Comparison of ENCODE assay signal across 9 mouse cellular contexts in genomic region chr11:114791351-114791889, GRCm38 (mm10). TPM values are rescaled to one million over a fixed set of nuclear protein-coding genes. Genes with fewer than 3 reads are reported as not detected.
A peak's percentile ranks its signal among the peaks of the same experiment; 100 is the strongest.
DNase-seq lines count a peak whose midpoint lies in the region; ATAC-seq and TF ChIP-seq lines count a peak whose summit lies in the region.
"Had no signal": no experiment of that assay in that cellular context is flagged by ENCODE, and none has a peak within 500 bp of the region (broad histone marks: within the 10 kb centered on the region; RNA-seq: fewer than 3 reads in every experiment).

No protein-coding gene starts in this region.

- no peak for TF ChIP-seq CTCF in brain, embryonic 14.5 days (IDR thresholded peaks at IDR 0.05; ENCODE audit: borderline replicate concordance, extremely low read depth, insufficient read depth, insufficient read length)

- peaks cover 75% of the 10 kb centered on the region for H3K27me3 ChIP-seq in kidney, embryonic 16.5 days (ENCODE audit: insufficient read depth, low read length)
- peaks cover 41% of the 10 kb centered on the region for H3K27me3 ChIP-seq in hindbrain, embryonic 11.5 days (ENCODE audit: control insufficient read depth, insufficient read depth, low read length)
- H3K27me3 ChIP-seq in midbrain, embryonic 14.5 days (ENCODE audit: control insufficient read depth, insufficient read depth, low read length), result peaks cover 17% of the 10 kb centered on the region

- peak overlapping the region; percentile 87 for H3K4me2 ChIP-seq in kidney, embryonic 16.5 days (replicated peaks; ENCODE audit: low read depth, low read length)
- peak overlapping the region; percentile 89 for H3K4me2 ChIP-seq in hindbrain, embryonic 11.5 days (replicated peaks; ENCODE audit: low read depth, low read length)
- peak overlapping the region; percentile 94 for H3K4me2 ChIP-seq in midbrain, embryonic 14.5 days (ENCODE audit: low read length)

- no peak for ATAC-seq in kidney, embryonic 16.5 days (ENCODE audit: low FRiP score, low TSS enrichment)
- ATAC-seq in hindbrain, embryonic 11.5 days (ENCODE audit: low FRiP score), result no peak
- no peak for ATAC-seq in midbrain, embryonic 14.5 days (ENCODE audit: low FRiP score, low TSS enrichment)

- peak overlapping the region; percentile 50 for H3K4me3 ChIP-seq in kidney, embryonic 16.5 days (ENCODE audit: low read length)
- peak overlapping the region; percentile 42 for H3K4me3 ChIP-seq in hindbrain, embryonic 11.5 days (ENCODE audit: low read depth, low read length)
- peak overlapping the region; percentile 47 for H3K4me3 ChIP-seq in midbrain, embryonic 14.5 days (replicated peaks; ENCODE audit: low read depth, low read length)

- no peak overlapping the region for H3K27ac ChIP-seq in kidney, embryonic 16.5 days (ENCODE audit: low read length)
- no peak overlapping the region for H3K27ac ChIP-seq in hindbrain, embryonic 11.5 days (ENCODE audit: low read depth, low read length)
- H3K27ac ChIP-seq in midbrain, embryonic 14.5 days (replicated peaks; ENCODE audit: low read depth, low read length), result peak overlapping the region; percentile 70

- 3% methylated on average over 48 of the region's 50 CpGs for WGBS in kidney, embryonic 16.5 days
- WGBS in hindbrain, embryonic 11.5 days, result 3% methylated on average over 50 of the region's 50 CpGs
- WGBS in midbrain, embryonic 14.5 days, result 7% methylated on average over 50 of the region's 50 CpGs

- DNase-seq in kidney, adult 18-20 months, result no peak
- DNase-seq in brain, embryonic 14.5 days (ENCODE audit: low read depth), result peak; percentile 55
- DNase-seq in hindbrain, embryonic 11.5 days (ENCODE audit: low spot score), result no peak
- DNase-seq in midbrain, embryonic 14.5 days, result peak; percentile 67
- no peak for DNase-seq in urinary bladder, postnatal 25 days (ENCODE audit: low spot score)
- no peak for DNase-seq in frontal cortex, postnatal 10 days (ENCODE audit: low spot score in 2 of 2)
- no peak for DNase-seq in embryo, embryonic 10 days (ENCODE audit: low spot score)

- no peak for TF ChIP-seq POLR2A in brain, embryonic 14.5 days (IDR thresholded peaks at IDR 0.05; ENCODE audit: borderline replicate concordance, extremely low read depth, insufficient read depth, insufficient read length, poor library complexity, severe bottlenecking)

- H3K36me3 ChIP-seq in kidney, embryonic 16.5 days (ENCODE audit: insufficient read depth, low read length), result no peaks in the 10 kb centered on the region
- H3K36me3 ChIP-seq in hindbrain, embryonic 11.5 days (ENCODE audit: control insufficient read depth, insufficient read depth, low read length), result no peaks in the 10 kb centered on the region
- no peaks in the 10 kb centered on the region for H3K36me3 ChIP-seq in midbrain, embryonic 14.5 days (ENCODE audit: control insufficient read depth, insufficient read depth, low read length)

- H3K9me3 ChIP-seq in kidney, embryonic 16.5 days (ENCODE audit: low read length), result no peaks in the 10 kb centered on the region
- H3K9me3 ChIP-seq in hindbrain, embryonic 11.5 days (ENCODE audit: control insufficient read depth, low read length), result no peaks in the 10 kb centered on the region
- no peaks in the 10 kb centered on the region for H3K9me3 ChIP-seq in midbrain, embryonic 14.5 days (ENCODE audit: control insufficient read depth, low read length)

- peak overlapping the region; percentile 57 for H3K9ac ChIP-seq in kidney, embryonic 16.5 days (replicated peaks; ENCODE audit: low read length)
- peak overlapping the region; percentile 63 for H3K9ac ChIP-seq in hindbrain, embryonic 11.5 days (ENCODE audit: low read depth, low read length)
- H3K9ac ChIP-seq in midbrain, embryonic 14.5 days (replicated peaks; ENCODE audit: low read length), result peak overlapping the region; percentile 61

- peaks cover 45% of the 10 kb centered on the region for H3K4me1 ChIP-seq in kidney, embryonic 16.5 days (ENCODE audit: insufficient read depth, low read length)
- peaks cover 12% of the 10 kb centered on the region for H3K4me1 ChIP-seq in hindbrain, embryonic 11.5 days (replicated peaks; ENCODE audit: control insufficient read depth, insufficient read depth, low read length)
- peaks cover 49% of the 10 kb centered on the region for H3K4me1 ChIP-seq in midbrain, embryonic 14.5 days (ENCODE audit: control insufficient read depth, insufficient read depth, low read length)

RNA-seq across cellular contexts. Expression of gene Btbd17, which starts 4.3 kb away (rescaled TPM):
- polyA plus RNA-seq in kidney, embryonic 16.5 days (2015; fragmentation: Nextera tagmentation; extraction: Ambion mirVana), result 0.47 and 0.54 TPM in 2 replicates
- 36.2 and 50.6 TPM in 2 replicates for polyA plus RNA-seq in brain, embryonic 14.5 days (2012; rRNA removed)
- 39.2 and 46.2 TPM in 2 replicates for polyA plus RNA-seq in hindbrain, embryonic 11.5 days (2014; fragmentation: Nextera tagmentation; extraction: Ambion mirVana)
- polyA plus RNA-seq in midbrain, embryonic 14.5 days (2014; fragmentation: Nextera tagmentation; extraction: Ambion mirVana), result 18.6 and 21.6 TPM in 2 replicates

RNA-seq across cellular contexts. Expression of gene Gpr142, which starts 7.3 kb away (rescaled TPM):
- polyA plus RNA-seq in kidney, embryonic 16.5 days (2015; fragmentation: Nextera tagmentation; extraction: Ambion mirVana), result not detected in 2 replicates
- 0.07 and 0.08 TPM in 2 replicates for polyA plus RNA-seq in brain, embryonic 14.5 days (2012; rRNA removed)
- 0.20 and 0.45 TPM in 2 replicates for polyA plus RNA-seq in hindbrain, embryonic 11.5 days (2014; fragmentation: Nextera tagmentation; extraction: Ambion mirVana)
- not detected in 2 replicates for polyA plus RNA-seq in midbrain, embryonic 14.5 days (2014; fragmentation: Nextera tagmentation; extraction: Ambion mirVana)
- polyA plus RNA-seq: large intestine, adult 2 months had no signal

RNA-seq across cellular contexts. Expression of gene Kif19a, which starts 26.2 kb away (rescaled TPM):
- 0.22 and 0.46 TPM in 2 replicates for polyA plus RNA-seq in kidney, embryonic 16.5 days (2015; fragmentation: Nextera tagmentation; extraction: Ambion mirVana)
- 0.76 and 0.97 TPM in 2 replicates for polyA plus RNA-seq in brain, embryonic 14.5 days (2012; rRNA removed)
- polyA plus RNA-seq in hindbrain, embryonic 11.5 days (2014; fragmentation: Nextera tagmentation; extraction: Ambion mirVana), result 1.8 and 1.9 TPM in 2 replicates
- 0.88 and 0.96 TPM in 2 replicates for polyA plus RNA-seq in midbrain, embryonic 14.5 days (2014; fragmentation: Nextera tagmentation; extraction: Ambion mirVana)

RNA-seq across cellular contexts. Expression of gene Gprc5c, which starts 59.5 kb away (rescaled TPM):
- polyA plus RNA-seq in kidney, embryonic 16.5 days (2015; fragmentation: Nextera tagmentation; extraction: Ambion mirVana), result 153 and 162 TPM in 2 replicates
- 4.1 and 7.4 TPM in 2 replicates for polyA plus RNA-seq in brain, embryonic 14.5 days (2012; rRNA removed)
- polyA plus RNA-seq in hindbrain, embryonic 11.5 days (2014; fragmentation: Nextera tagmentation; extraction: Ambion mirVana), result 17.7 and 18.3 TPM in 2 replicates
- 2.1 and 7.0 TPM in 2 replicates for polyA plus RNA-seq in midbrain, embryonic 14.5 days (2014; fragmentation: Nextera tagmentation; extraction: Ambion mirVana)

Comparison
In these comparisons a context has a peak if more than half of its experiments do, and no peak if none do; other contexts are left out.
1. DNase-seq: peak in brain, embryonic 14.5 days (single experiment) and midbrain, embryonic 14.5 days (single experiment); none in kidney, adult 18-20 months (single experiment), hindbrain, embryonic 11.5 days (single experiment), urinary bladder, postnatal 25 days (single experiment), frontal cortex, postnatal 10 days (0 of 2) and embryo, embryonic 10 days (single experiment).
2. RNA of gene Btbd17, which starts 4.3 kb away (polyA plus RNA-seq): 39.2 to 46.2 TPM in hindbrain, embryonic 11.5 days, 36.2 to 50.6 TPM in brain, embryonic 14.5 days and 18.6 to 21.6 TPM in midbrain, embryonic 14.5 days; 0.47 to 0.54 TPM in kidney, embryonic 16.5 days; every median in the first group is over 10 times any median in the second.
3. Peak in every context shown above with its lines, with median percentiles within 50 percentile points of each other: H3K4me2 ChIP-seq, H3K4me3 ChIP-seq and H3K9ac ChIP-seq.